Mouse (Mus musculus) neural tube, embryonic 12.5 days (tissue): ENCODE data around the gene Dnaaf5. TPM values are rescaled to one million over a fixed set of nuclear protein-coding genes. Genes with fewer than 3 reads are reported as not detected.

Source experiments
- ATAC-seq: fragments of 200-750 bp; cut with Nextera tagmentation; 2 replicates; pipeline ENCODE4 v1.8.0; 2017; ENCODE audit warnings: low read depth, mild to moderate bottlenecking, moderate TSS enrichment, moderate library complexity; ENCODE audit not compliant: low FRiP score
- H3K27ac ChIP-seq: fragments of 300-500 bp; sonication (generic); 2 replicates; pipeline ENCODE4 v1.5.1; 2016
- H3K27me3 ChIP-seq: fragments of 300-500 bp; sonication (generic); replicated peaks from 2 replicates; pipeline ENCODE4 v1.6.1; 2016; ENCODE audit warnings: mild to moderate bottlenecking
- H3K36me3 ChIP-seq: fragments of 300-500 bp; sonication (generic); 2 replicates; pipeline ENCODE4 v1.6.1; 2016; ENCODE audit warnings: mild to moderate bottlenecking
- H3K4me1 ChIP-seq: fragments of 300-500 bp; sonication (generic); 2 replicates; pipeline ENCODE4 v1.6.1; 2016
- H3K4me2 ChIP-seq: fragments of 300-500 bp; sonication (generic); replicated peaks from 2 replicates; pipeline ENCODE4 v1.6.1; 2016; ENCODE audit warnings: mild to moderate bottlenecking
- H3K4me3 ChIP-seq: fragments of 300-500 bp; sonication (generic); 2 replicates; pipeline ENCODE4 v1.5.1; 2016
- H3K9ac ChIP-seq: fragments of 300-500 bp; sonication (generic); 2 replicates; pipeline ENCODE4 v1.6.1; 2016; ENCODE audit warnings: mild to moderate bottlenecking
- H3K9me3 ChIP-seq: fragments of 300-500 bp; sonication (generic); 2 replicates; pipeline ENCODE4 v1.6.1; 2016; ENCODE audit warnings: mild to moderate bottlenecking
- WGBS: fragments of 180-500 bp; shearing (Covaris S2); methylation state at CpG from one replicate; pipeline ENCODE4 v1.1.7; 2016; 5-methylcytosine and 5-hydroxymethylcytosine counted together
- polyA plus RNA-seq: library from polyadenylated mRNA; unstranded; fragments of >200 nt; fragmentation: Nextera tagmentation; extraction: Ambion mirVana; gene quantifications from 2 replicates; pipeline ENCODE4 v1.2.1, GENCODE M21; 2016

Gene Dnaaf5
- polyA plus RNA-seq, 1 experiment from 2014 or later, result 7.4 TPM

DNA sequence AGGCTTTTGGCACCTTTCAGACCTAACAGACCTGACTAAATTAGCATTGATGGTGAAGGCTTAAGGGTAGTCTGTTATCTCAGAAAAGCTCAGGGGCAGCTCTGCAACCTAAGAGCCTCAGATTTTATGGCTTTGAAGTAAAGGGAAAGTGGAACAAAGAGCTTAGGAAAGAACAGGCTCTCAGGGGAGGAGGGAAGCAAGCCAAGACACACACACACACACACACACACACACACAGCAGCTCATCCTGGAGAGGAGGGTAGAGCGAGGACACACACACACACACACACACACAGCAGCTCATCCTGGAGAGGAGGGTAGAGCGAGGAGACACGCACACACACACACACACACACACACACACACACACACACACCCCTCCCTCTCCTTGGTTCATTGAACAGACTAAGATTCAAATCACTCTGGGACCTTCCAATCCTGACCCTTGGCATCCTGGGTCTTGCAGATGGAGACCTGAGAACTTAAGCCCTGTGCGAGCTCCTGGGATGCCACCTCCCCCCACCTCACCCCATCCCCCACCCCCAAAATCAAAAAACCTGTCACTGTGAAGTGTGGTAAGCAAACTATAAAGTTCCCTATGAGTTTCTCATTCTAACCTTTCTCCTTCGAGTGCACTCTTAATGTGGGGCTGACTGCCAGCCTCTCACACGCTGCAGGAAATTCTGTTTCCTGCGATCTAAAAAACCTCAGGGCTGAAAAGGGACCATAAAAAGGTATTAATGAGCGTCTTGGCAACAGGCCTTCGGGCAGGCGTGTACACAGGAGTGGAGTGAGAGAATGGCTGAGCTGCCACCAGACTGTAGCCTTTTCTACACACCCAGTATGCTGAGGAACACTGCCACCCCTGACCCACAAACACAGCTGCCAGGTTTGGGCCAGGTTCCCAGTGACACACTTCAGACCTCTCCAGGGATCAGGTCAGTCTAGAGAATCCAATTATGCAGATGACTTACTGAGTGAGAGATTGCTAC, 24.8 kb downstream of the Dnaaf5 start:
- Histone ChIP-seq H3K4me3 (no peak overlapping the region), H3K36me3 (peaks cover 63% of the 10 kb centered on the region), H3K4me2 (no peak overlapping the region), H3K9ac (no peak overlapping the region), H3K27ac (no peak overlapping the region), H3K4me1 (peaks cover 16% of the 10 kb centered on the region), H3K9me3 (no peaks in the 10 kb centered on the region), H3K27me3 (no peaks in the 10 kb centered on the region)
- peak; percentile 68 for ATAC-seq
- 23% methylated on average over 9 of the region's 10 CpGs for WGBS

DNA sequence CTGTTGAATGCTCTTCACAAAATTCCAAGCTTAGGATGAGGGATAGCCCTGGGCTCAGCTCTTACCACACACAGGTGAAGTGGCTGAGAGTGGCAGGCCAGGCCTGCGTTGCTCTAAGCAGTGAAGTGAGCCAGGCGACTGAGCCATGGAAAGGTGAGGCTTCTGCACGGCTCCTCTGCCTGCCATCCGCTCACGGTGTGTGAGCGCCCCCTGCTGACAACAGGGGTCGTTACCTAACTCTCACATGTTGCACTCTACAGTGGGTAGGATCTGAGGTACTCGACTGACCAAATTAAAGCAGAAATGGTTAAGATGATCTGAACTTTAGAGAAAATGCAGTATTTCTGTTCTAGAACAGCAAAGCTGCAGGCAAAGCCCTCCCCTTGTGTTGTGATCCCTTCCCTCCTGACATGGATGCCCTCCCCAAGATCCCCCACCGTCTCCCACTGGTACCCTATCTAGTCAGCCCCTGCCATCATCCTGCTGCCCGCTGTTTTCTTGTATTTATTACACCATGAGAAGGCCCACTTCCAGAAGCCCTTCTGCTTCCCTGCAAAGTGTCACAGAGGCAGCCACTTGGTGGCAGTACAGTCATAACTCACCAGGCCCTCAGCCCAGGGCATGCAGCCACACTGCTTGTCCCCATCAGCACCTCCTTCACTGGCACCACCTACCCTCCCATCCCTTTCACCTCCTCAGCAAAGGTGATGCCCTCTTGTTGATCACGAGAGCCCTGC, 29.0 kb downstream of the Dnaaf5 start:
- Histone ChIP-seq H3K27me3 (no peaks in the 10 kb centered on the region), H3K36me3 (peaks cover 68% of the 10 kb centered on the region), H3K9ac (no peak overlapping the region), H3K4me2 (no peak overlapping the region), H3K4me3 (no peak overlapping the region), H3K9me3 (no peaks in the 10 kb centered on the region), H3K4me1 (peaks cover 13% of the 10 kb centered on the region), H3K27ac (no peak overlapping the region)
- peak; percentile 59 for ATAC-seq
- WGBS, result 31% methylated on average over 11 of the region's 11 CpGs

DNA sequence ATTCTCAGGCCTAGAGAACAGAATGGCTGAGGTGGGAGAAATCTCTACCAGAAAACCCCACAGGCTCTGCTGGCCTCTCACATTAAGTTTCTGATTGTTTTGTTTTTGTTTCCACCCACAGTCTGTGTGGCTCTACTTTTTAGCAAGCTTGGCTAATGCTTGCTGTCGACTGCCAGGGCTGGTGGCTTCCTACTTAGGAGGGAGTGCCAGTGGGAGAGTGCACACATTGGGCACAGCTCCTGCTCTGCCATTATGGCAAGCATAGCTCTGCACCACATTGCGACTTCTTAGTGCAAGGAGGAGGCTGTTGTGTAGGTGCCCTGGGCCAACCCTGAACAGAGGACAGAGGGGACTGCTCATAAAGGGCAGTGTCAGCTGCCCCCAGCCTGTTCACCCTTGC, 33.1 kb downstream of the Dnaaf5 start:
- Histone ChIP-seq H3K36me3 (peaks cover 87% of the 10 kb centered on the region), H3K4me1 (no peaks in the 10 kb centered on the region), H3K9me3 (no peaks in the 10 kb centered on the region), H3K27ac (no peak overlapping the region), H3K9ac (no peak overlapping the region), H3K4me2 (no peak overlapping the region), H3K4me3 (no peak overlapping the region), H3K27me3 (no peaks in the 10 kb centered on the region)
- 86% methylated on average over 2 of the region's 2 CpGs for WGBS
- no peak for ATAC-seq

DNA sequence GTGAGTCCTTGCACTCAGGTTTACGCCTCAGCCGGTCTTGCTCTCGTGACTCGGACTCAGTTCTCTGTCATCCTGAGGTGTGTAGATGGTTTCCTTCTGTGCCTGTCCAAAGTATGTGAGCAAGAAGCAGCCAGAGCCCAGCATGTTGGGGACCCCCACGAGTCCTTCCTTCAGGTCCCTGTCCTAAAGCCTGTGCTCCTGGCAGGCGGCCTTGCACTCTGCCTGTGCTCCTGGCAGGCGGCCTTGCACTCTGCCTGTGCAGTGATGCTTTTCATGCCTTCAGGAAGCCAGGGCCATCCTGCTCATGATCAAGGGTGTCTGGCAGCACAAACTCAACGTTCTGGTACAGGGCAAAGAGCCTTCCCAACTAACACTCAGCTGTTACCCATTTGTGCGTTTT, 33.6 kb downstream of the Dnaaf5 start:
- Histone ChIP-seq H3K4me2 (no peak overlapping the region), H3K9ac (no peak overlapping the region), H3K27ac (no peak overlapping the region), H3K36me3 (peaks cover 87% of the 10 kb centered on the region), H3K4me3 (no peak overlapping the region), H3K27me3 (no peaks in the 10 kb centered on the region), H3K9me3 (no peaks in the 10 kb centered on the region), H3K4me1 (no peaks in the 10 kb centered on the region)
- WGBS, result 89% methylated on average over 9 of the region's 9 CpGs
- ATAC-seq, result no peak

DNA sequence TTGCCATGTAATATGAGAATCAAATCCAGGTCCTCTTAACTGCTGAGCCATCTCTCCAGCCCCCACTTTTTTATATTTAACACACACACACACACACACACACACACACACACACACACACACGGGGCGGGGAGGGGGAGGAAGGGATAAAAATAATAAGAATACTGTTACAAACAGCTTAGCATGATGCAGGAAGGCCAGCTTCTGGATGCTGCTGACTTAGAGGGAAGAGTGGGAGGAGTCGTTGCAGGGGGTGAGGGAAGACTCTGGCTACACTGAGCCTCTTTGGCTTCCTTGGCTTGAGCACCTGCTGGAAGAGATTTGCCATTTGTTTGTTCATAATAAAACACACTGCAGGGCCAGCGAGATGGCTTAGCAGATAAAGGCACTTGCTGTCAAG, 34.9 kb downstream of the Dnaaf5 start:
- WGBS, result 89% methylated on average over 4 of the region's 4 CpGs
- no peak overlapping the region for H3K27ac ChIP-seq
- H3K27me3 ChIP-seq, result no peaks in the 10 kb centered on the region
- peaks cover 79% of the 10 kb centered on the region for H3K36me3 ChIP-seq
- no peak overlapping the region for H3K4me2 ChIP-seq
- H3K4me1 ChIP-seq, result no peaks in the 10 kb centered on the region
- no peak for ATAC-seq
- H3K9me3 ChIP-seq, result no peaks in the 10 kb centered on the region
- H3K4me3 ChIP-seq, result no peak overlapping the region
- no peak overlapping the region for H3K9ac ChIP-seq

DNA sequence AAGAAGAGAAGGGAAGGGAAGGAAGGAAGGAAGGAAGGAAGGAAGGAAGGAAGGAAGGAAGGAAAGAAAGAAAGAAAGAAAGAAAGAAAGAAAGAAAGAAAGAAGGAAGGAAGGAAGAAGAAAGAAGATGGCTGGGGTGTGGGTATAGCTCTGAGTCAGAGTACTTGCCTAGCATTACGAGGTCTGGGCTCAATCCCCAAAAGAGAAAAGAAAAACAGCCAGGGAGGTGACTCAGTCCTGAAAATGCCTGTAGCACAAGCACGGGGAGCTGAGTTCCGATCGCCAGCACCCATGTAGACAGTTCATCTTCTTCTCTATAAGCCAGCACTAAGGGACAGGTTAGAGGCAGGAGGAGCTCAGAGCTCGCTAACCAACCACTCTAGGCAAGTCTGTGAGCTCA, 39.7 kb downstream of the Dnaaf5 start:
- H3K9me3 ChIP-seq, result no peaks in the 10 kb centered on the region
- no peak overlapping the region for H3K9ac ChIP-seq
- peaks cover 34% of the 10 kb centered on the region for H3K36me3 ChIP-seq
- no peak overlapping the region for H3K27ac ChIP-seq
- 94% methylated on average over 5 of the region's 5 CpGs for WGBS
- H3K27me3 ChIP-seq, result no peaks in the 10 kb centered on the region
- no peaks in the 10 kb centered on the region for H3K4me1 ChIP-seq
- H3K4me3 ChIP-seq, result no peak overlapping the region
- H3K4me2 ChIP-seq, result no peak overlapping the region
- no peak for ATAC-seq

DNA sequence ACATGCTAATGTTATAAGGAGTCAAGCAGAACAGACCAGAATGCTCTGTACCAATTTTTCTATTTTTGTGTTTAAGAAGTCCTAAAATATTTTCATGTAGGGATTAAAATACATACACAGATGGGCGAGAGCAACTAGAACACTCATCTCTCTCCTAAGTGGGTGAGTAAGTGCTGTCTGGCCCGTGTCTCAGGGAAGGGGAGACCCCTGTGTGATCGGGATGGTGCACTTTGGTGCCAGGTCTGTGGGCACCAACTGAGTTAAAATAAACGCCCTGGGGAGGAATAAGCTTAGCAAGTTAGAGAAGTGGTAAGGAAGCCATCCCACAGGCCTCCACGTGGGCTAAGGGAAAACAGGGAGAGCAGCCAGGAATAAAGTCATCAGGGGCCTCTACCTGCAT, 40.9 kb downstream of the Dnaaf5 start:
- Histone ChIP-seq H3K4me2 (no peak overlapping the region), H3K9ac (no peak overlapping the region), H3K4me1 (no peaks in the 10 kb centered on the region), H3K4me3 (no peak overlapping the region), H3K36me3 (peaks cover 22% of the 10 kb centered on the region; the same call in 1 of the 2 replicates), H3K27me3 (no peaks in the 10 kb centered on the region), H3K9me3 (no peaks in the 10 kb centered on the region), H3K27ac (no peak overlapping the region)
- 75% methylated on average over 5 of the region's 5 CpGs for WGBS
- no peak for ATAC-seq

DNA sequence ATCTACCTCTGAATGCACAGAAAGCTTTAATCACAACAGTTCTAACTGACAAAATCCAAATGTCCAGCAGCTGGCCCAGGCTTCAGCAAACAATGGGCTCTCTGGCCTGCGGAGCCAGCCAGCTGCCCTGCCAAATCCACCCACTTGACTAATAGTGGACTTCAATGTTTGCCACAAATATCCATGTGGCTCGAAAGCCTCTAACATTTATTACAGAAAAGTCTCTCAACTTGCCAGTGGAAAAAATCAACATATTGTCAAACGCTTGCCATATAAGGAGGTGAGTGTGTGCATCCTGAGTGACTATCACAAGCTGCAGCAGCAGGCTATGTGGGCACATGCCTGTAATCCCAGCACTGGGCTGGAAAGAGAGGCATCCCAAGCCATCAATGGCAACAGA, 48.8 kb downstream of the Dnaaf5 start:
- no peak for ATAC-seq
- peaks cover 21% of the 10 kb centered on the region for H3K4me1 ChIP-seq
- no peaks in the 10 kb centered on the region for H3K36me3 ChIP-seq
- no peaks in the 10 kb centered on the region for H3K27me3 ChIP-seq
- no peak overlapping the region for H3K27ac ChIP-seq
- 0 out of 2 replicates have a peak overlapping the region, but pooled peaks have one; percentile 8 for H3K9ac ChIP-seq
- H3K4me3 ChIP-seq, result no peak overlapping the region
- H3K4me2 ChIP-seq, result no peak overlapping the region
- 90% methylated on average over 3 of the region's 3 CpGs for WGBS
- H3K9me3 ChIP-seq, result no peaks in the 10 kb centered on the region

DNA sequence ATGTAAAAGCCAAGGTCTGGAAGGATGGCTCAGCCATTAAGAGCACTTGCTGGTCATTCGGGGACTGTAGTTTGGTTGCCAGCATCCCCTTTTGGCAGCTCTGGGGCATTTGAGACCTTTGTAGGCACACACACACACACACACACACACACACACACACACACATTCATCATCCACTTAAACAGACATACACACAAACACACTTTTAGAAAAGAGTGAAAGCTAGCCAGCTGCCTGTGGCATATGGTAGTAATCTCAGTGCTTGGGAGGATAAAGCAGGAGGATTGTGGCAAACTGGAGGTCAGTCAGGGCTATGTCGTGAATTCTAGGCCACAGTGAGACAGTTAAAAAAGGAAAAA, 49.6 kb downstream of the Dnaaf5 start:
- Histone ChIP-seq H3K4me2 (peak overlapping the region; percentile 83), H3K27me3 (no peaks in the 10 kb centered on the region), H3K4me3 (peak overlapping the region; percentile 93), H3K36me3 (no peaks in the 10 kb centered on the region), H3K27ac (no peak overlapping the region), H3K4me1 (peaks cover 21% of the 10 kb centered on the region), H3K9me3 (no peaks in the 10 kb centered on the region), H3K9ac (peak overlapping the region; percentile 93)
- no peak for ATAC-seq
- WGBS, result 32% methylated on average over 2 of the region's 2 CpGs

DNA sequence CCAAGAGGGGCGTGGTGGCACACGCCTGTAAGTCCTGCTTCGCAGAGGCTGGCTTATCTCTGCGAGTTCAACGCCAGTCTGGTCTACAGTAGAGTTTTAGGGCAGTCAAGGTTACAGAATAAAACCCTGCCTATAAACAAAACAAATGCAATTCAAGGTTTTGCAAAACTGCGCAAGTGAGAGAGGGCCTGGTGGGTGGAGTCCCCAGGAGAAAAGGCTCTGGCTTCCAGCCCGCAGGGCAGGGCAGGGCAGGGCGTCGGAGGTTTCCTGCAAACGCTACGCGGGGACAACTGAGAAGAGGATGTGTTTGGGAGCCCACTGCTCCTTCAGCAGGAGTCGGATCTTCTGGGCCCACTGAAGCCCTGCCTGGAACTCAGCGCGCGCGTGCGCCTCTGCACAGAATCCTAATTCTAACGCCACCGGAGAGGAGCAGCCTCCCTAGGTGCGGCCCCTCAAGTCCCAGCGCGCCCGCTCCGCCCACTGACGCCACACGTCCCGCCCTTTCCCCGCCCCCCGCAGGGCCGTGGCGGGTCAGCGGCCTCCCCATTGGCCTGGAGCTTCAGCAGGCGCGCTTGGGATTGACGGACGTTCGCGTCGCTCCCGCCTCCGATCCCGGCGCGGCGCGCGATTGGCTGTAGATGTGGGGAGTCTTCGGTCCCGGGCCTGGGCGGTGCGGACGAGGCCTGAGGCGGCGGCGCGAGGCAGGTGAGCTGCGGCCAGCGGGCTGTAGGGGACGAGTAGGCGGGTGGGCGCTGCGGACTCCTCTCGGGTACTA, 50.2 kb downstream of the Dnaaf5 start, which contains the start of gene Sun1:
Sun1 (plus strand) TSS at position 643 of the 775 bp plus-strand sequence.
- Histone ChIP-seq H3K4me2 (peak within 1 kb of the TSS; percentile 83), H3K9me3 (no peaks in the 10 kb centered on the region), H3K4me1 (peaks cover 21% of the 10 kb centered on the region), H3K4me3 (peak within 1 kb of the TSS; percentile 93), H3K27me3 (no peaks in the 10 kb centered on the region), H3K27ac (peak within 1 kb of the TSS; percentile 42; the same call in 1 of the 2 replicates), H3K9ac (peak within 1 kb of the TSS; percentile 93), H3K36me3 (0 out of 2 replicates have a peak, but pooled peaks cover 3% of the 10 kb centered on the region)
- ATAC-seq, result peak; percentile 99
- 1% methylated on average over 64 of the region's 64 CpGs for WGBS

DNA sequence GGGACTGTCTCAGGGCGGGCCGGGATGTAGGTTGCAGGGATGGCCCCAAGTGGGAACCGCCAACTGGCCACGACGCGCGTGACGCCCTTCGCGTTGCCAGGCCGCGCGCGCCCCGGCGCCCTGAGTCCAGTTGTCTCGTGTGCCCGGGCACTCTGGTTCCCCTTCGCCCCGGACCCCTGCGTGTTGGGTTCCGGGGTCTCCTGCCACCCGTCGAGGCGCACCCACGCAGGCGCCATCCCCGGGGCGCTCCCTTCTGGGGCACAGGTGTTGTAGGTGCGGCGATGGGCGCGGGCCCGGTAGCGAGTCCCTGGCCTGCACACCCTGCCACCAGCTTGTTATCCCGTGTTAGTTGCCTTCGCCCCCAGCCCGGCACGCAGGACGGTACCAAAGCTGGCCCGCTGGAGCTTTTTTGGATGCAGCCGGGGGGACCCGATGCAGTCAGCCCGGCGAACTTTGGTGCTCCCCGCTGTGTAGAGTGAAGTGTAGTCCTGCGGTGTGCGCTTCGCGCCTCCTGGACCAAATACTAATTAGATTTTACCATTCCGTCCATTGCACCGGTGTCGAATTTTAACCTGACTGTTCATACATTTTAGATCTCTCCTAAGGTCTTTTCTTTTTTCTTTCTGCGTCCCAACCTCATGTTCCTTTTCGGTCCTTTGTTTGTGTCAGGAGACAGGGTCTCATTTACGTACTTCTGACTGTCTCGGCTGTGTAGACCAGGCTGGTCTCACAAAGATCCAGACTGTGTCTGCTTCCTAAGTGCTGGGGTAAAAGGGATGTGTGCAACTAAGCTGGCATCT, 50.9 kb downstream of the Dnaaf5 start:
- H3K9ac ChIP-seq, result peak overlapping the region; percentile 93
- H3K4me2 ChIP-seq, result peak overlapping the region; percentile 83
- peak; percentile 55 for ATAC-seq
- H3K4me3 ChIP-seq, result peak overlapping the region; percentile 93
- H3K9me3 ChIP-seq, result no peaks in the 10 kb centered on the region
- H3K27ac ChIP-seq, result no peak overlapping the region
- H3K27me3 ChIP-seq, result no peaks in the 10 kb centered on the region
- WGBS, result 1% methylated on average over 57 of the region's 57 CpGs
- H3K4me1 ChIP-seq, result peaks cover 24% of the 10 kb centered on the region
- 0 out of 2 replicates have a peak, but pooled peaks cover 5% of the 10 kb centered on the region for H3K36me3 ChIP-seq
